Mouse (Mus musculus) neural tube, embryonic 12.5 days (tissue): ENCODE measurements around the gene Tnfsf15. TPM values are rescaled to one million over a fixed set of nuclear protein-coding genes. Genes with fewer than 3 reads are reported as not detected.

ENCODE experiments used
- polyA plus RNA-seq: library from polyadenylated mRNA; unstranded; fragments of >200 nt; fragmentation: Nextera tagmentation; extraction: Ambion mirVana; gene quantifications from 2 replicates; pipeline ENCODE4 v1.2.1, GENCODE M21; 2016

Gene Tnfsf15
- polyA plus RNA-seq, 1 experiment from 2014 or later, result 0.09 TPM

Other genes with a start within 250 kb of the Tnfsf15 start
- 9.0 and 10.0 TPM in 2 replicates for gene Whrn, start 249.1 kb downstream of the Tnfsf15 start, polyA plus RNA-seq
- gene Atp6v1g1, start 200.3 kb downstream of the Tnfsf15 start, polyA plus RNA-seq, result 423 and 429 TPM in 2 replicates
- gene Tmem268, start 186.3 kb downstream of the Tnfsf15 start, polyA plus RNA-seq, result 3.8 and 4.2 TPM in 2 replicates
- gene Gm11213, start 139.9 kb downstream of the Tnfsf15 start, polyA plus RNA-seq, result not detected in 2 replicates
- not detected in 2 replicates for gene Tex48, start 122.7 kb downstream of the Tnfsf15 start, polyA plus RNA-seq
- gene Gm11214, start 81.7 kb downstream of the Tnfsf15 start, polyA plus RNA-seq, result not detected in 2 replicates
- not detected in 2 replicates for gene Tnfsf8, start 116.2 kb upstream of the Tnfsf15 start, polyA plus RNA-seq